Mouse (Mus musculus) adrenal gland, postnatal 10 days (tissue): ENCODE measurements around the gene Ngfr. TPM values are rescaled to one million over a fixed set of nuclear protein-coding genes. Genes with fewer than 3 reads are reported as not detected.
A peak's percentile ranks its signal among the peaks of the same experiment; 100 is the strongest.

ENCODE experiments used
- DNase-seq: peaks from one replicate; pipeline ENCODE4 v3.0.0; 2021; ENCODE audit warnings: mixed read lengths
- total RNA-seq, 2 experiments: library from RNA; stranded (reverse); gene quantifications; 2 replicates each; pipeline ENCODE4 v1.2.3; 2021

Ngfr gene
- total RNA-seq, 2 experiments from 2014 or later: 12.6 to 23.8 TPM

DNA sequence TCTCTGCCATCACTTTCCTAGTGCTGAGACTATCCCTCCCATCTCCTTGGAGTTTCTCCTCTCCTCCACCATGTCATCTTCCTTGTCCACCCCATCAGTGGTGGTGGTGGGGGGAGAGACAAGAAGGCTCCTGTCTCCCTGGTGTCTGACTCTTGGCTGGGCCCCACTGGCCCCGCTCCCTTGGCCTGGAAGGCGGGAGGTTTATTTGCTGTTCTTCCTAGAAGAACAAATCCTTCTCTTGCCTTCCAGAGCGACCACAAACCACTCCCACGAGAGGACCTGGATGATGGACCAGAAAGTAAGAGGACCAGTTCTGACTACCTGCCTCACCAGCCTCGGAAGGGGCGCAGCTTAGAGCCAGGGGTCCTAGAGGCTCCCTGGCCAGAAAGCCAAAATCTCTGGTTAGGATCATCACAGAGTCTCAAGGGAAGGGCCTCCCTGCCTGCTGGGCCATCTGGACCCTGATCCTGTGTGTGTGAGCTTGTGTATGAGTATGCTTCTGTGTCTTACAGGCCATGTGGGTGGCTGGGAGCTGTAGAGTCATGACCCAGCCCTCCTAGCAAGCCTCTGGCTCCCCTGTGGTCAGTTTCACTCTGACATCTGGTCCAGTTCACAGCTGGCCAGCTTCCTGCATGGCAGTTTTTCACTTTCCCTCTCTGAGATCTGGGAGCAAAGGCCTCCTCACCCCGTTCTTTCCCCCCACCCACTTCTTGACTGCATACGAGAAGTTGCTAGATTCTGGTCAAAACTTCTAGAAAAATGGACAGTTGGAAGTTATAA is 19.4 kb downstream of the Ngfr start:
- no peak for DNase-seq

GRCm38 (mm10) chr11:95567366-95567765 is 20.2 kb downstream of the Ngfr start:
- no peak for DNase-seq

- DNase-seq: no peak
Measured at GRCm38 (mm10) chr11:95565327-95565726, 22.2 kb downstream of the Ngfr start.

GRCm38 (mm10) chr11:95563849-95564248 is 23.7 kb downstream of the Ngfr start:
- DNase-seq: no peak

- no peak for DNase-seq
Measured at GRCm38 (mm10) chr11:95560773-95561172, 26.8 kb downstream of the Ngfr start.

DNA sequence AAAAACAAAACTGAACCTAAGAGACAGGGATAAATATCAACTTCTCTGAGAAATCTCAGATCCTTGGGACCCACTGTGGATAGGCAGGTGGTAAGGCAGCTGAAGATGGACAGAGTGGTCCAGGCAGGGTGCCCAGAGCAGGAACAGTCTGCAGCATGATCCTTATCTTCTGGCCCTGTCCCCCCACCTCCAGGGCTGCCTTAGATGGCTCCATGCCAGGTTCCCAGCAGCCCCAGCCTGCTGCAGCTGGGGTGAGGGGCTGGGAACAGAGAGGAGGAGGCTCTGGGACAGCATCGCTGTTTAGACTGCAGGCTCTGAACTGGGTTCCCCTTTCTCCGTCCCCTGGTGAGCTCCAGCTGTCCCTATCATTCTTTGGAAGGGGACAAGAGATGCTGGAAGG is 27.8 kb downstream of the Ngfr start:
- no peak for DNase-seq

GRCm38 (mm10) chr11:95557719-95558118 is 29.8 kb downstream of the Ngfr start:
- no peak for DNase-seq

DNA sequence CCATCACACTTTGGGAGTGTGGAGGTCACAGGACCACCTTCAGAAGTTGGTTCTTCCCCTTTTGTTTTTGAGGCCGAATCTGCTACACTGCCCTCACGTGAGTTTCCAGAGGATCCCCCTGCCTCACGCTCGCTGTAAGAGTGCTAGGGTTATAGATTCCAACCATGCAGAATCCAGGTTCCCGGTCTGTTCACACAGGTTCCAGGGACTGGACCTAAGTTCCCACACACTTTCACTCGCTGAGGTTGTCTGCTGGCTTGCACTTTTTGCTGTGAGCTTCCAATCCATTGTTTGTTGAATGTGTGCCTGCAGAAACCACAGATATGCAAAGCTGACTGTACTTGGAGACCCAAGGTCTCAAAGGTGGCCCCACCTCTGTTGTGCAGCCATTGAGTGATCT is 30.5 kb downstream of the Ngfr start:
- DNase-seq: no peak

DNA sequence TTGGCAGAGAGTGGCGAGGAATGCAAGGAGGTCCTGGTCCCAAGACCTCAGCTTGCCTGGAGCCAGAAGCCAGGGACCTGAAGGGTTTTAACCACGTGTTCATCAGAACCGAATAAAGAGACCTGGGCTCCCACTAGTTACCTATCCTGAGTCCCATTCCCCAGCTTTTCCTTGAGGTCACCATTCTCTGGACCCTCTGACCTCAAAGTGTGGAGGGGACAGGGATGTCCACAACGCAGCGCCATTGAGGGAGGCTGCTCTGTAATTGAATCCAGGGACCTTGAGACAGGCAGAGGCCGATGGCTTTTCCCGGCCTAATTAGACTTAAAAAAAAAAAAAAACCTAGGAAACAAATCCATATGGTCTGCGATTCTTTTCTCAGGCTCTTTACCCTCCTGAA is 32.3 kb downstream of the Ngfr start:
- DNase-seq: no peak

GRCm38 (mm10) chr11:95550301-95551021 is 37.1 kb downstream of the Ngfr start:
- no peak for DNase-seq

DNA sequence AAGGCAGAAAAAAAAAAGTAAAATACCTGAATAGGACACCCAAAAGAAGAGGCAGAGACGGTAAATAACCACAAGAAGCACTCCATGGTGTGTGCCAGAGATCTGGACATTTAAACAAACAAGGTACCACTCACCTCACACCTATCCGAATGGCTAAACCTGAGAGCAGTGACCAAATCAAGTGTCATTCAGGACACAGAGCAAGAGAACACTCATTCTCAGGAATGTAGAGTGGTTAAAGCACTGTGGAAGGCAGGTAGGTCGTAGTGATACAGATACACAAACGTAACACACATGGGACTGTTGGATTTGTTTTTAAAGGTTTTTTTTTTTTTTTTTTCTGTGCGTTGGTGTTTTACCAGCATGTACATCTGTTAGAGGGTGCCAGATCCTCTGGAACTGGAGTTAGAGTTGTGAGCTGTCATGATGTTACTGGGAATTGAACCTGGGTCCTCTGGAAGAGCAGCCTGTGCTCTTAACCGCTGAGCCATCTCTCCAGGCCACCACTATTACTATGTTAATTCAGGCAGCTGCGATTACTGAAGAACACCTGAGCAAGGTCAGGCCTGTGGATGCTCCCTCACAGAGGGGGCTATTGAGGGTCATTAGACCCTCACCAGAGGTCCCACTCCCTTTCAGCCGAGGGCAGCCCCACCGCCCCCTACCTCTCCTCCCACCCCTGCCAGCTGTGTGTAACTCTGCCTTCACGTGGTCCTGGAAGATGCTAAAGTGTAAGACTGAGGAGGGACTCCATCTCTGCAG is 41.3 kb downstream of the Ngfr start:
- DNase-seq: no peak

DNA sequence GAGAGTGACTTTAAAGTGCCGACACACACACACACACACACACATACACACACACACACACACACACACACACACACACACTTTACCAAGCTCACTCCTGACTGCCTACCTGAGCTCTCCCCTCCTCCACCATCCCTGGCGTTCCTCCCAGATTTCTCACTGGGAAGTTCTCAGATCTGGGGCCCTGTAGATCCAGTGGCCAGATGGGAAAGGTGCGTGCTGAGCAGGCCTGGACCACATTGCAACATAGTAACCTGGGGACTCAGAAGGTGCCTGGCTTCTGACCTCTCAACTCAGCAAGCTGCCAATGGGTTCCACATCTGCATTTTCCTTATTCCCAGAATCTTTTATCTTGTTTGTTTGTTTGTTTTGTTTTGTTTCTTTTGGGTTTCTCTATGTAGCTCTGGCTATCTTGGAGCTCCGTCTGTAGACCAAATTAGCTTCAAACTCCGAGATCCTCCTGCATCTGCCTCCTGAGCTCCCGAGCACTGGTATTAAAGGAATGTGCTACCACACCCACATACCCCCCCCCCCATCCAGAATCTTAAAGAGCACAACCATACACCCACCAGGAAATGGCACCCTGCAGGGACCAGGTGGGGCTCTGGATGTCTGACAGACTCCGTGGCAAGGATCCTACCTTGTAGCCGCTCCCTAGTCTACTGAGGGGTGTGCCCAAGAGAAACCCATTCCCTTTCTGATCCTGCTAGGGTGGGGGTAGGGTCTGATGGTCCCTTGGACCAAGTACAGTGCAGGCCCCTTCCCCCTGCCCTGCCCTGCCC is 42.8 kb downstream of the Ngfr start:
- DNase-seq: no peak

DNA sequence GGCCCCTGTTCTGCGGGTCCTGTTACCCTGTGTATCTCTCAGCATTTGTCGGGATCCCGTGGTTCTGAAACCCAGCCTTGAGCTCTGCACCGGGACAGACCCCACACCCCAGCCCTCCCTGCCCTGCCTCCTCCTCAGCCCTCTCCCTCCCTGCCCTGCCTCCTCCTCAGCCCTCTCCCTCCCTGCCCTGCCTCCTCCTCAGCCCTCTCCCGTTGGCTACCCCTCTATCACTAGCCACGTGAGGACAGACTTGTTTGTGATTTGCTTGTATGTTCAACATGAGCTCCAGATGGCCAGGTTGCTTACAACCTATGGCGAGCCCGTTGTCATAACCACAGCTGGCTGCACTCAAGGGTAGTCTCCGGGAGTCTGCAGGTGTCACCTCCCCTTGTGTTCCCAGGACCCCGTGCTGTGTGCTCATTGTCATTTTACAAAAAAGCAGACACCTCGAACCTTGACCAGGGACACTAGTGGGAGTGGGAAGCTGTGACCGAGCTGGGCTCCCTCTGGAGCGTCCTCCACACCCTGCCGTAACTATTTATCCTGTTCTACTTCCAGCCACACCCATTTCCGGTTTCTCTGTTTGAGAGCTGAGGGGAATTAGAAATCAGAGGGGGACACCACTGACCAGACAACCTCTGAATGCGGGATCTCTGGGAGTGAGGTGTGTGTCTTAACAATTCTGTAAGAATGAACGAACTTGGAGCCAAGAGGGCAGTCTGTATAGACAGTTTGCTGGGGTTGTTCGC is 46.7 kb downstream of the Ngfr start:
- DNase-seq: no peak

GRCm38 (mm10) chr11:95538378-95539104 is 49.0 kb downstream of the Ngfr start:
- DNase-seq: no peak

DNA sequence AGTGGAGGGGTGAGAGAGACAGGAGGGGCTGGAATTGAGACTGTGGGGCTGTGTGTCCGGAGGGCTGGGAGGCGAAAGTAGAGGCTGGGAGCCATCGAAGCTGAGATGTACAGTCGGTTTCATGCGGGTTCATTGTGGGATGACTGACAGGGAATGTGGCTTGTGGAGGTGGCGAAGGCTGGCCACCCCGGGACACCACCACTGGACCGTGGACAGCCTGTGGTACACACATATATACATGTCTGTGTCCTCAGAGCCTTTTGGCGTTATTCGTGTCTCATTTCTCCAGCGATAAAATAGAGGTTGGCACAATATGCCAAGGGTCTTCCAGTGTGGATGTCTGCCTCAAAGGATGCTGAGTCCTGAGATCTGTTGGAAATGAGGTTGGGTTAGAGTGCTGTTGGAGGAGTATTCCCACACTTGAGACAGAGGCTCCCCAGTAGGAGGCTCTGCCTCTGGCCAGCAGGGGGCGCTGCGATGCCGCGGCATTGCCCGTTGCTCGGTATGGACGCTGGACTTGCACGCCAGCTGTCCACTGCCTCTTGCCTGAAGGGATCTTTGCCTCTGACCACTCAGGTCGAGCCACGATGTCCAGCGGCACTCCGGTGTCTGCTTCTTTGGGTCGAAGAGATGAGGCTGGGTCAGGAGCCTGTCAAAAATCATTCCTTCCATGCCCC is 53.9 kb downstream of the Ngfr start:
- peak; percentile 98 for DNase-seq

- DNase-seq: no peak
Measured at GRCm38 (mm10) chr11:95532353-95533072, 55.0 kb downstream of the Ngfr start.

DNA sequence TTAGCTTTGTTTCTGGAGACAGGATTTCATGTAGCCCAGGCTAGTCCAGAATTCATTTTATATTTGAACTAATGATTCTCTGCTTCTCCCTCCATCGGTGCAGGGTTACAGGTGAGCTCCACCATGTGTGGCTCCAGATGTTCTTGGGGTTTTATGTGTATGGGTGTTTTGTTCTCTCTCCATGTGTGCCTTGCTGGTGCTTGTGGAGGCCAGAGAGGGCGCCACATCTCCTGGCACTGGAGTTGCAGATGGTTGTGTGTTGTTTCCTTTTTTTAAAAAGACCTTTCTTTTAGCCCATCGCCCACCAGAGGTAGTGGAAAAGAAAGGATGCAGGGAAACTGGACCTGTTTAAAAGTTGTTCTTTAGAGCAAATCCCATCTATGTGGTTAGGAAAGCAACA is 59.3 kb downstream of the Ngfr start:
- DNase-seq: no peak

DNA sequence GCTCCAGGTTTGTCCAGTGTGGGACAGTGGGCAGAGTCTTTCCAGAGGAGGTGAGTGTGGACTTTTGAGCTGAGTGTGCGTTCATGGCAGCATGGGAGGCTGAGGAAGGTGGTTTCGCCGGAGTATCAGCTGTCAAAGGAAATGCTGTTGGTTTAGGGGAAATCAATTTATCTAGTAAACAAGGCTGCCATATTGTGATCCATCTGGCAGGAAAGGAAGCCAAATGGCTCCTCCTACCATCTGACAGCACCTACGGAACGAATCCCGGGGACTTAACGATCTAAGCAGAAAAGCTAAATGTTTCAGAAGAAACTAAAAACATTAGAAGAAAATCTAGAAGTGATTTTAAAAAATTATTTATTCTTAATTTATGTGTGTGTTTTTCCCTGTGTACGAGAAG is 60.2 kb downstream of the Ngfr start:
- DNase-seq: no peak

- DNase-seq: peak; percentile 83
Measured at GRCm38 (mm10) chr11:95521563-95521962, 66.0 kb downstream of the Ngfr start.
